Mouse (Mus musculus) hematopoietic stem cell, adult 5-6 weeks (primary cell): ENCODE measurements around the gene Ubqln4. TPM values are rescaled to one million over a fixed set of nuclear protein-coding genes. Genes with fewer than 3 reads are reported as not detected.
A peak's percentile ranks its signal among the peaks of the same experiment; 100 is the strongest.

ENCODE experiments used
- ATAC-seq, 2 experiments: fragments of 125-278 bp in 1 of 2; replicated peaks in 1 of 2; 2 replicates each; pipeline ENCODE4 v1.8.0; 2016 to 2017; ENCODE audit warnings: inconsistent platforms in 2 of 2, mild to moderate bottlenecking in 2 of 2, moderate number of reproducible peaks in 2 of 2, low read depth in 1 of 2, moderate TSS enrichment in 1 of 2; ENCODE audit not compliant: low FRiP score in 2 of 2, poor library complexity in 2 of 2, severe bottlenecking in 2 of 2, insufficient read depth in 1 of 2, low TSS enrichment in 1 of 2
- total RNA-seq: library from RNA; stranded (forward); fragments of 172-1452, 232-1000 nt; gene quantifications from 2 replicates; pipeline ENCODE4 v1.2.3, GENCODE M21; 2017

The Ubqln4 gene
- total RNA-seq, 1 experiment from 2014 or later: 49.8 TPM

- ATAC-seq: peak; percentile 92 to 93
Observed at GRCm38 (mm10) chr3:88552676-88553524, 658 bp upstream of the Ubqln4 start, which contains the start of gene Lamtor2. Lamtor2 (minus strand) TSS chr3:88553074.

GRCm38 (mm10) chr3:88553880-88554586, 475 bp downstream of the Ubqln4 start:
- ATAC-seq: no peak

DNA sequence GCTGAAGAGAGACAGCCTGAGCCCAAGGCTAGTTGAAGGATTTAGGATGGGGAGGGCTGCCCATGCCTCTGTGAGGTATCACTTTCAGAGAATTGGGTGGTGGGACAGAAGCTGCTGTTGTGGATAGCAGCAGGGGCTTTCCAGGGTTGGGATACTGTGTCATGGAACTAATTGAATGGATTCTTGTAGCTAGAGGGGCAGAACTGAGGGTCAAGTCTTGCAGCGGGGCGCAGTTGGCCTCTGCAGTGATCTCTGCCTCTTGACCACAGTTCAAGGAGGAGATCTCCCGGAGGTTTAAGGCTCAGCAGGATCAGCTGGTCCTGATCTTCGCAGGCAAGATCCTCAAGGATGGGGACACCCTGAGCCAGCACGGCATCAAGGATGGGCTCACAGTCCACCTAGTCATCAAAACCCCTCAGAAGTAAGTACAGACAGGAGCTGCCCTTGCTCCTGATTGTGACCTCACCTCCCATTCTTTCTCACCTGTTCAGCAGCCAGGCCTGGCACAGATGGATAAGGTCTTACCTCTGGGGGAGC, 1.6 kb downstream of the Ubqln4 start:
- no peak for ATAC-seq

DNA sequence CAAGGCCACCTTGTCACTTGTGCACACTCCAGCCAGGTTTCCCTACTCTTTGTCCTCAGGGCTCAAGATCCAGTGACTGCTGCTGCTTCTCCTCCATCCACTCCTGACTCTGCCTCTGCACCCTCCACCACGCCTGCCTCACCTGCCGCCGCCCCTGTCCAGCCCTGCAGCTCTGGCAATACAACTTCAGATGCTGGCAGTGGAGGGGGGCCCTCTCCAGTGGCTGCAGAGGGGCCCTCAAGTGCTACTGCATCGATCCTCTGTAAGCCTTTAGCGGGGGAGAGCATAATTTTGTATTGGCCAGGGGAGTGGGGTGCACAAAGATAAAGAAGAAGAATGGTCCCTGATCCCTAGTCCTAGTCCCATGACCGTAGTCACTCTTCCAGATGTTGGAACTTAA, 2.2 kb downstream of the Ubqln4 start:
- no peak for ATAC-seq

DNA sequence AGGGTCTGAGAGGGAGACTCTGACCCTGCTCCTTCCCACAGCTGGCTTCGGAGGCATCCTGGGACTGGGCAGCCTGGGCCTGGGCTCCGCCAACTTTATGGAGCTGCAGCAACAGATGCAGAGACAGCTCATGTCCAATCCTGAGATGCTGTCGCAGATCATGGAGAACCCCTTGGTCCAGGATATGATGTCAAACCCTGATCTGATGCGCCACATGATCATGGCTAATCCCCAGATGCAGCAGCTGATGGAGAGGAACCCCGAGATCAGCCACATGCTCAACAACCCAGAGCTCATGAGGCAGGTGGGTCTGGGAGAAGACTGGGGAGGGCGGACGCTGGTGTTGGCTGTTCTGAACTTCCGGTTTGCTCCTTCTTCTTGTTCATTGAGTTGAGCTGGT, 3.1 kb downstream of the Ubqln4 start:
- no peak for ATAC-seq

DNA sequence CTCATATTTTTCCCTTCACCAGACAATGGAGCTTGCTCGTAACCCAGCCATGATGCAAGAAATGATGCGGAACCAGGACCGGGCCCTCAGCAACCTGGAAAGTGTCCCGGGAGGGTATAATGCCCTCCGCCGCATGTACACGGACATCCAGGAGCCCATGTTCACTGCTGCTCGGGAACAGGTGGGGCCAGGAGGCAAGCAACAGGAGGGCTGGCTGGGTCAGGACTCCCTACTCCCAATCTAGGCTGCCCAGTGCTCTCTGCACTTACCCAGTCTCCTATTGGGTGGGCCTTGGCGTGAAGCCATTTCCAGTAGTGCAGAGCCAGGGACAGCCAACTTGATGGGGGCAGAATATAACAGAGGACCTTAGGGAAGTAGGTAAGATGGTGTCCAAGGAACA, 6.0 kb downstream of the Ubqln4 start:
- no peak for ATAC-seq

- no peak for ATAC-seq
Observed at GRCm38 (mm10) chr3:88561989-88562388, 8.4 kb downstream of the Ubqln4 start.

GRCm38 (mm10) chr3:88563442-88563841, 9.9 kb downstream of the Ubqln4 start:
- no peak for ATAC-seq

GRCm38 (mm10) chr3:88563966-88564365, 10.4 kb downstream of the Ubqln4 start:
- ATAC-seq: no peak

DNA sequence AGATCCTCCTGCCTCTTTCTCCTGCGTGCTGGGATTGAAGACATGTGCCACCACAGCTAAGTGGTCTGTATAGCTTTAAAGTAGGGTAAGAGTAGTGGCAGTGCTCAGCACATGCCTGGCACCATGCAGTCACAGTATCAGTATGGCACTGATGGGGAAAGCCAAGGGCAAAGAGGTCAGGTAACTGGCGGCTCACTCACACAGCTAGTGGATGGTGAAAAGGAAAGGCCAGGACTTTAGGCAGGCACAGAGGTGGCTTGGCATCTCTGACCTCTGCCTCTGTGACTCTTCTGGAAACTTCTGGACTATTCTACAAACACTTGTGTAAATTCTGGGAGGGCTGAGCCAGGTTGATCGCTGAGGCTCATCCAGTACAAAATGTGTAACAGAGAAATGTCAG, 12.6 kb downstream of the Ubqln4 start:
- ATAC-seq: no peak

- ATAC-seq: no peak
Observed at GRCm38 (mm10) chr3:88566536-88567061, 13.0 kb downstream of the Ubqln4 start.

DNA sequence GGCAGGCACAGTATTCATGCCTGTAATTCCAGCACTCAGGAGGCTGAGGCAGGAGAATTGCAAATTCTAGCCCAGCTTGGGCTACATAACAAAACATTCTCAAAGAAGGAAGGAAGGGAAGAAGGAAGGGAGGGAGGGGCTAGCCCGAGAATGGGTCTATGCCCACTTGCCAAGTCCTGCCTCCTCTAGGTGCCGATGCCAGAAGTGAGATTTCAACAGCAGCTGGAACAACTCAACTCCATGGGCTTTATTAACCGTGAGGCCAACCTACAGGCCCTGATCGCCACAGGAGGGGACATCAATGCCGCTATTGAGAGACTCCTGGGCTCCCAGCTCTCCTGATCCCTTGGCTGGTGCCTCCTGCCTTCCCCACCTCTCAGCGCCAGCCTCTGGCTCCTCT, 14.3 kb downstream of the Ubqln4 start:
- no peak for ATAC-seq

DNA sequence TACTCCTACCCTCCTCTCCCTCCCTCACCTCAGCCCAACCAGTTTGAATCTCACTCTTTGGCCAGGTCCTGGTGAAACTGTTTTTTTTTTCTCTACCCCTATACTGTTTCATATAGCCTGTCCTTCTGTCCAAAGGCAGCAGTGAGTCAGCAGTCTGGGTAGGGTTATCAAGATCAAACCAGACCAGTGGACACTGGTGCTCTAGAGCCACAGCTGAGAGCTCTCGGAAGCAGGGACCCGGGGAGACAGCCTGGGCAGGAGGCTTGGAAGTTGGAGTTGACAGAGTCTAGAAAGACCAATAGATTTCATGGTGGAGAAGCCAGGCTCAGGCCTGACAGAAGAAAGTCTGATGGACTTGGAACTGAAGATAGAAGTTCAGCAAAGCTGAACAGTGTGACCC, 15.1 kb downstream of the Ubqln4 start:
- ATAC-seq: no peak

GRCm38 (mm10) chr3:88569093-88569492, 15.5 kb downstream of the Ubqln4 start:
- ATAC-seq: no peak; a peak in 1 of 4 replicates

DNA sequence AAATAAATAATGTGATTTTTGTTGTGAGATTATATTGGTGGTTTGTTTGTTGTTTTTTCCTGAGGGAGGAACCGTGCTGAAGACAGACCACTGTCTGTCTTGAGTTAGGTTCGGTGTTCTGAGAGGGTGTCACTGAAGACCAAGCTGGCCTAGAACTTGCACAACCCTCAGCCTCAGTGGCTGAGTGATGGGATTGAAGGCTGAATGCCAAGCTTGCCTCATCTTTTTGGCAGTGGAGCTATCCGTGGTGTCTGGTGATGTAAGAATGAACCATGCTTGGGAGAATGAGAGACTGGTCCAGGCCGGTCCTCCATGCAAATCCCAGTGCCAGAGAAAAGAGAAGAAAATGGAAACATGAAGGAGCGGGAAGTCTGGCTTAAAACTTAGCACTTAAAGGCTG, 16.1 kb downstream of the Ubqln4 start:
- ATAC-seq: no peak

DNA sequence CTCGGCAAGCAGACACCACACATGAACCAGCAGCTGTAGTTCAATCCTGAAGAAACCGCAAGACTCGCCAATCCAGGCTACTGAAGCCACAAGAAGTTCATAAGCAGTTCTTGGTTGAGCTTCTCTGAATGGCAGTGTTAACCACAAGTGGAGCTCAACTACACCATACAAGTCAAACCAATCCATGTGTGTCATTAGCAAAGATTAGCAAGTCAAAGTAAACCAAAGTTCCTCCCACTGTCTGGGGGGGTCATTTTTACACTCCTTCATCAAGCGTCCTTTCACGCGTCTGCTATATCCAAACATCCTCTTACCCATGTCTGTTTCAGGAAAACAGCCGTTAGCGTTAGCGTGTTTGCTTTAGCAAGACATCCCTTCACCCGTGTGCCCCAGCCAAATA, 16.8 kb downstream of the Ubqln4 start:
- no peak for ATAC-seq

GRCm38 (mm10) chr3:88571856-88572255, 18.3 kb downstream of the Ubqln4 start:
- no peak for ATAC-seq

GRCm38 (mm10) chr3:88572835-88573234, 19.3 kb downstream of the Ubqln4 start:
- no peak for ATAC-seq
